Mouse (Mus musculus) brain, embryonic 14.5 days (tissue): Measurements from ENCODE around the gene Atf6.

Experiments
- CTCF ChIP-seq: fragments of 200-500 bp; IDR thresholded peaks from 2 replicates; pipeline ENCODE4 v1.5.1; 2012; ENCODE audit warnings: inconsistent platforms, mild to moderate bottlenecking, moderate library complexity, borderline replicate concordance; ENCODE audit not compliant: insufficient read depth, insufficient read length; ENCODE audit errors: extremely low read depth
- POLR2A ChIP-seq: fragments of 200-500 bp; IDR thresholded peaks from 2 replicates; pipeline ENCODE4 v1.6.1; 2012; ENCODE audit warnings: mild to moderate bottlenecking, inconsistent platforms, borderline replicate concordance; ENCODE audit not compliant: poor library complexity, insufficient read depth, insufficient read length, severe bottlenecking; ENCODE audit errors: extremely low read depth

- TF ChIP-seq CTCF (no peak), POLR2A (peak; percentile 52; the same call in 1 of the 2 replicates)
These were observed at the start of gene Atf6 for GRCm38 (mm10) chr1:170867691-170868105.
